Mouse (Mus musculus): Measurements from ENCODE around the gene Arf6.

The Arf6 gene

GRCm38 (mm10) chr12:69410767-69411166, 38.8 kb downstream of the Arf6 start:
- in situ Hi-C loops (cut with MboI, MseI): no loop called here

- in situ Hi-C loops (cut with MboI, MseI): no loop called here
These were observed 40.0 kb downstream of the Arf6 start for GRCm38 (mm10) chr12:69411936-69412335.

GRCm38 (mm10) chr12:69413303-69413702, 41.4 kb downstream of the Arf6 start:
- in situ Hi-C loops (cut with MboI, MseI): no loop called here

- in situ Hi-C loops (cut with MboI, MseI): loop anchor here (5.0 kb wide), 1 partner anchor 38 kb away; no protein-coding TSS in a partner anchor
These were observed 43.0 kb downstream of the Arf6 start for GRCm38 (mm10) chr12:69414826-69415572.

- in situ Hi-C loops (cut with MboI, MseI): loop anchor here (5.0 kb wide), 1 partner anchor 39 kb away; no protein-coding TSS in a partner anchor
These were observed 44.8 kb downstream of the Arf6 start for GRCm38 (mm10) chr12:69416793-69417192.

- in situ Hi-C loops (cut with MboI, MseI): loop anchor here (5.0 kb wide), 1 partner anchor 40 kb away; no protein-coding TSS in a partner anchor
These were observed 45.8 kb downstream of the Arf6 start for GRCm38 (mm10) chr12:69417701-69418291.

GRCm38 (mm10) chr12:69418606-69419005, 46.7 kb downstream of the Arf6 start:
- in situ Hi-C loops (cut with MboI, MseI): loop anchor here (5.0 kb wide), 1 partner anchor 41 kb away; no protein-coding TSS in a partner anchor

GRCm38 (mm10) chr12:69419017-69419605, 47.2 kb downstream of the Arf6 start:
- in situ Hi-C loops (cut with MboI, MseI): loop anchor here (5.0 kb wide), 1 partner anchor 42 kb away; no protein-coding TSS in a partner anchor

- in situ Hi-C loops (cut with MboI, MseI): loop anchor here (5.0 kb wide), 1 partner anchor 42 kb away; no protein-coding TSS in a partner anchor
These were observed 47.7 kb downstream of the Arf6 start for GRCm38 (mm10) chr12:69419606-69420005.

GRCm38 (mm10) chr12:69420716-69421115, 48.8 kb downstream of the Arf6 start:
- in situ Hi-C loops (cut with MboI, MseI): no loop called here

- in situ Hi-C loops (cut with MboI, MseI): no loop called here
These were observed 51.0 kb downstream of the Arf6 start for GRCm38 (mm10) chr12:69422827-69423537.

Data from T-helper 1 cell (primary cell).